In genomic region chr12:29697526-29698500, GRCm38 (mm10) we compare ENCODE assay signal across 10 mouse cellular contexts.
DNase-seq lines count a peak whose midpoint lies in the region; ATAC-seq and TF ChIP-seq lines count a peak whose summit lies in the region.
"Had no signal": no experiment of that assay in that cellular context is flagged by ENCODE, and none has a peak within 500 bp of the region (broad histone marks: within the 10 kb centered on the region; RNA-seq: fewer than 3 reads in every experiment).

No protein-coding gene starts in this region.

- H3K4me1 ChIP-seq in lung, adult 2 months (ENCODE audit: control insufficient read depth, insufficient read depth, low read length) = no peaks in the 10 kb centered on the region; the same call in 1 of the 2 replicates
- H3K4me1 ChIP-seq in midbrain, embryonic 16.5 days (ENCODE audit: control insufficient read depth, insufficient read depth, low read length) = peaks cover 76% of the 10 kb centered on the region

- TF ChIP-seq POLR2A in lung, adult 2 months (IDR thresholded peaks at IDR 0.05; ENCODE audit: borderline replicate concordance, extremely low read depth, low read depth, low read length) = no peak

- peak overlapping the region; percentile 15; the same call in 1 of the 2 replicates for H3K4me2 ChIP-seq in midbrain, embryonic 16.5 days (ENCODE audit: low read length)
- H3K4me2 ChIP-seq: embryonic facial prominence, embryonic 15.5 days; stomach, embryonic 15.5 days had no signal

- peak; percentile 65 for ATAC-seq in midbrain, embryonic 16.5 days

- 58% methylated on average over 12 of the region's 12 CpGs for WGBS in lung, adult 2 months
- WGBS in midbrain, embryonic 16.5 days = 44% methylated on average over 12 of the region's 12 CpGs

- H3K9me3 ChIP-seq in midbrain, embryonic 16.5 days (replicated peaks; ENCODE audit: control insufficient read depth, low read length, poor library complexity, severe bottlenecking) = no peaks in the 10 kb centered on the region
- H3K9me3 ChIP-seq: embryonic facial prominence, embryonic 15.5 days; stomach, embryonic 15.5 days had no signal

- H3K9ac ChIP-seq in midbrain, embryonic 16.5 days (ENCODE audit: low read depth, low read length) = peak overlapping the region; percentile 46
- H3K9ac ChIP-seq: embryonic facial prominence, embryonic 15.5 days; stomach, embryonic 15.5 days had no signal

- H3K27ac ChIP-seq in midbrain, embryonic 16.5 days (ENCODE audit: low read length) = peak overlapping the region; percentile 93
- H3K27ac ChIP-seq: embryonic facial prominence, embryonic 15.5 days; stomach, embryonic 15.5 days had no signal

- no peak overlapping the region for H3K4me3 ChIP-seq in lung, adult 2 months (replicated peaks; ENCODE audit: extremely low read depth, low read depth, low read length)
- H3K4me3 ChIP-seq in midbrain, embryonic 16.5 days (ENCODE audit: low read depth, low read length) = no peak overlapping the region
- H3K4me3 ChIP-seq: embryonic facial prominence, embryonic 15.5 days; stomach, embryonic 15.5 days had no signal

- H3K36me3 ChIP-seq in midbrain, embryonic 16.5 days (ENCODE audit: control insufficient read depth, insufficient read depth, low read length) = no peaks in the 10 kb centered on the region
- H3K36me3 ChIP-seq: embryonic facial prominence, embryonic 15.5 days; stomach, embryonic 15.5 days had no signal

- DNase-seq in lung, adult 18-20 months = peak; percentile 26 to 29
- DNase-seq in lung, adult 2 months = no peak
- peak; percentile 66 to 70 for DNase-seq in heart, adult 9 months (ENCODE audit: low spot score in 2 of 2)
- peak; percentile 69 to 83 for DNase-seq in left cerebral cortex, adult 9 months (ENCODE audit: low spot score in 2 of 2)
- no peak for DNase-seq in adrenal gland, postnatal 4 days (ENCODE audit: low spot score in 2 of 2)
- DNase-seq in liver = no peak
- no peak for DNase-seq in urinary bladder, postnatal 25 days (ENCODE audit: low spot score)

- no peak for TF ChIP-seq CTCF in lung, adult 2 months (IDR thresholded peaks at IDR 0.05; ENCODE audit: insufficient read depth, low read length)

- no peaks in the 10 kb centered on the region for H3K27me3 ChIP-seq in midbrain, embryonic 16.5 days (ENCODE audit: control insufficient read depth, insufficient read depth, low read depth, low read length)
- H3K27me3 ChIP-seq: embryonic facial prominence, embryonic 15.5 days; stomach, embryonic 15.5 days had no signal

Comparison
In these comparisons a context has a peak if more than half of its experiments do, and no peak if none do; other contexts are left out.
1. DNase-seq: peak in lung, adult 18-20 months (2 of 2), heart, adult 9 months (2 of 2) and left cerebral cortex, adult 9 months (2 of 2); none in lung, adult 2 months (single experiment), adrenal gland, postnatal 4 days (0 of 2), liver (single experiment) and urinary bladder, postnatal 25 days (single experiment).